In genomic region chr2:167510485-167510884, GRCm38 (mm10) we compare ENCODE assay signal across 10 mouse cellular contexts. TPM values are rescaled to one million over a fixed set of nuclear protein-coding genes. Genes with fewer than 3 reads are reported as not detected.
DNase-seq lines count a peak whose midpoint lies in the region; ATAC-seq and TF ChIP-seq lines count a peak whose summit lies in the region.
"Had no signal": no experiment of that assay in that cellular context is flagged by ENCODE, and none has a peak within 500 bp of the region (broad histone marks: within the 10 kb centered on the region; RNA-seq: fewer than 3 reads in every experiment).

No protein-coding gene starts in this region.

- ATAC-seq in G1E (ENCODE audit: extremely low read depth, insufficient number of reproducible peaks, low FRiP score, poor library complexity, severe bottlenecking): peak; percentile 86
- ATAC-seq in heart, embryonic 14.5 days (ENCODE audit: insufficient number of reproducible peaks, insufficient read depth, low FRiP score, low read depth): peak; percentile 41
- peak; percentile 88 for ATAC-seq in megakaryocyte progenitor cell, adult 5-6 weeks (replicated peaks; ENCODE audit: poor library complexity)
- no peak for ATAC-seq in kidney, embryonic 16.5 days (ENCODE audit: low FRiP score, low TSS enrichment)
- ATAC-seq in forebrain, embryonic 16.5 days: no peak
- no peak for ATAC-seq in hindbrain, embryonic 16.5 days

- H3K9me3 ChIP-seq in G1E (replicated peaks): no peaks in the 10 kb centered on the region
- H3K9me3 ChIP-seq in heart, embryonic 14.5 days (ENCODE audit: control insufficient read depth, low read length): no peaks in the 10 kb centered on the region
- no peaks in the 10 kb centered on the region for H3K9me3 ChIP-seq in kidney, embryonic 16.5 days (ENCODE audit: low read length)
- no peaks in the 10 kb centered on the region for H3K9me3 ChIP-seq in forebrain, embryonic 16.5 days (ENCODE audit: control insufficient read depth, low read length)
- no peaks in the 10 kb centered on the region for H3K9me3 ChIP-seq in hindbrain, embryonic 16.5 days (ENCODE audit: control insufficient read depth, low read length)

- H3K27ac ChIP-seq in heart, embryonic 14.5 days (replicated peaks in 1 of 2; ENCODE audit: control insufficient read depth in 1 of 2, insufficient read depth in 1 of 2, low read depth in 2 of 2, low read length in 2 of 2): peak overlapping the region; percentile 84 to 89
- H3K27ac ChIP-seq in kidney, embryonic 16.5 days (ENCODE audit: low read length): no peak overlapping the region
- H3K27ac ChIP-seq in forebrain, embryonic 16.5 days (ENCODE audit: low read length): no peak overlapping the region
- H3K27ac ChIP-seq in hindbrain, embryonic 16.5 days (ENCODE audit: low read depth, low read length): no peak overlapping the region

- TF ChIP-seq CTCF in G1E (IDR thresholded peaks at IDR 0.05; ENCODE audit: low read depth, low read length): no peak

- peaks cover 35% of the 10 kb centered on the region for H3K4me1 ChIP-seq in G1E (ENCODE audit: insufficient read depth, low read depth, low read length)
- peaks cover 9 to 29% of the 10 kb centered on the region in 2 experiments for H3K4me1 ChIP-seq in heart, embryonic 14.5 days (ENCODE audit: control insufficient read depth in 2 of 2, insufficient read depth in 2 of 2, low read length in 2 of 2)
- H3K4me1 ChIP-seq in kidney, embryonic 16.5 days (ENCODE audit: insufficient read depth, low read length): peaks cover 8% of the 10 kb centered on the region
- peaks cover 12% of the 10 kb centered on the region for H3K4me1 ChIP-seq in forebrain, embryonic 16.5 days (replicated peaks; ENCODE audit: control insufficient read depth, insufficient read depth, low read length)
- H3K4me1 ChIP-seq in hindbrain, embryonic 16.5 days (ENCODE audit: control insufficient read depth, insufficient read depth, low read depth, low read length): peaks cover 14% of the 10 kb centered on the region

- H3K9ac ChIP-seq in heart, embryonic 14.5 days (ENCODE audit: low read length): peak overlapping the region; percentile 54; the same call in 1 of the 2 replicates
- H3K9ac ChIP-seq in kidney, embryonic 16.5 days (replicated peaks; ENCODE audit: low read length): no peak overlapping the region
- H3K9ac ChIP-seq in forebrain, embryonic 16.5 days (replicated peaks; ENCODE audit: low read depth, low read length): no peak overlapping the region
- H3K9ac ChIP-seq in hindbrain, embryonic 16.5 days (ENCODE audit: low read depth, low read length): no peak overlapping the region

- intact Hi-C loops in heart, postnatal 25 days (cut with DNase I): no loop called here

- H3K4me3 ChIP-seq in G1E (ENCODE audit: low read depth, low read length): no peak overlapping the region
- H3K4me3 ChIP-seq in heart, embryonic 14.5 days (ENCODE audit: control insufficient read depth in 1 of 2, insufficient read depth in 1 of 2, low read depth in 1 of 2, low read length in 2 of 2): no peak overlapping the region
- no peak overlapping the region for H3K4me3 ChIP-seq in kidney, embryonic 16.5 days (ENCODE audit: low read length)
- no peak overlapping the region for H3K4me3 ChIP-seq in forebrain, embryonic 16.5 days (replicated peaks; ENCODE audit: low read length)
- no peak overlapping the region for H3K4me3 ChIP-seq in hindbrain, embryonic 16.5 days (ENCODE audit: low read length)

- H3K4me2 ChIP-seq in heart, embryonic 14.5 days (ENCODE audit: low read length): peak overlapping the region; percentile 45
- no peak overlapping the region for H3K4me2 ChIP-seq in kidney, embryonic 16.5 days (replicated peaks; ENCODE audit: low read depth, low read length)
- H3K4me2 ChIP-seq in forebrain, embryonic 16.5 days (ENCODE audit: low read length): no peak overlapping the region
- no peak overlapping the region for H3K4me2 ChIP-seq in hindbrain, embryonic 16.5 days (ENCODE audit: low read length)

- peaks cover 96% of the 10 kb centered on the region for H3K36me3 ChIP-seq in G1E (replicated peaks)
- H3K36me3 ChIP-seq in heart, embryonic 14.5 days (ENCODE audit: control insufficient read depth, insufficient read depth, low read length): peaks cover 90% of the 10 kb centered on the region
- peaks cover 78% of the 10 kb centered on the region for H3K36me3 ChIP-seq in kidney, embryonic 16.5 days (ENCODE audit: insufficient read depth, low read length)
- peaks cover 39% of the 10 kb centered on the region for H3K36me3 ChIP-seq in forebrain, embryonic 16.5 days (ENCODE audit: control insufficient read depth, insufficient read depth)
- H3K36me3 ChIP-seq in hindbrain, embryonic 16.5 days (ENCODE audit: control insufficient read depth, insufficient read depth, low read length): peaks cover 62% of the 10 kb centered on the region

- DNase-seq in heart, adult 18-20 months: peak; percentile 49 to 65
- DNase-seq in heart, postnatal 25 days (ENCODE audit: low spot score): no peak
- DNase-seq in G1E (ENCODE audit: low spot score): no peak

- 20% methylated on average over 3 of the region's 3 CpGs for WGBS in heart, embryonic 14.5 days
- WGBS in kidney, embryonic 16.5 days: 78% methylated on average over 3 of the region's 3 CpGs
- 85% methylated on average over 3 of the region's 3 CpGs for WGBS in forebrain, embryonic 16.5 days
- WGBS in hindbrain, embryonic 16.5 days: 88% methylated on average over 3 of the region's 3 CpGs

- H3K27me3 ChIP-seq in G1E (ENCODE audit: insufficient read depth, low read length): no peaks in the 10 kb centered on the region
- no peaks in the 10 kb centered on the region for H3K27me3 ChIP-seq in heart, embryonic 14.5 days (ENCODE audit: control insufficient read depth, insufficient read depth, low read length)
- no peaks in the 10 kb centered on the region for H3K27me3 ChIP-seq in kidney, embryonic 16.5 days (ENCODE audit: insufficient read depth, low read length)
- H3K27me3 ChIP-seq in forebrain, embryonic 16.5 days (replicated peaks; ENCODE audit: control insufficient read depth, insufficient read depth, low read length): no peaks in the 10 kb centered on the region
- no peaks in the 10 kb centered on the region for H3K27me3 ChIP-seq in hindbrain, embryonic 16.5 days (replicated peaks; ENCODE audit: control insufficient read depth, insufficient read depth, low read length)
- H3K27me3 ChIP-seq: CH12.LX had no signal

RNA-seq across cellular contexts. Expression of gene Spata2, which starts 17.8 kb away (rescaled TPM):
- 10 to 100 TPM; 13.1 to 16.4 TPM for total RNA-seq in heart, adult 18-20 months (2021)
- 10 to 100 TPM; 15.1 to 17.8 TPM for total RNA-seq in heart, postnatal 25 days (2021)
- total RNA-seq in G1E (2014; fragmentation: Nextera tagmentation) (11.6 and 16.2 TPM in 2 replicates), G1E (2017) (6.7 and 7.6 TPM in 2 replicates)
- 26.5 and 27.9 TPM in 2 replicates for polyA plus RNA-seq in G1E (2012)
- 11.7 and 11.9 TPM in 2 replicates for polyA plus RNA-seq in heart, embryonic 14.5 days (2014; fragmentation: Nextera tagmentation; extraction: Ambion mirVana)
- total RNA-seq in megakaryocyte progenitor cell, adult 5-6 weeks (2015): 10.5 and 11.8 TPM in 2 replicates
- 7.4 and 7.7 TPM in 2 replicates for total RNA-seq in megakaryocyte progenitor cell, adult 5-6 weeks (2017)
- 18.3 and 21.2 TPM in 2 replicates for polyA plus RNA-seq in kidney, embryonic 16.5 days (2015; fragmentation: Nextera tagmentation; extraction: Ambion mirVana)
- polyA plus RNA-seq in forebrain, embryonic 16.5 days (2015; fragmentation: Nextera tagmentation; extraction: Ambion mirVana): 34.8 and 37.6 TPM in 2 replicates
- 30.5 and 33.6 TPM in 2 replicates for polyA plus RNA-seq in hindbrain, embryonic 16.5 days (2015; fragmentation: Nextera tagmentation; extraction: Ambion mirVana)

RNA-seq across cellular contexts. Expression of gene Rnf114, which starts 18.0 kb away (rescaled TPM):
- 10 to 100 TPM; 72.0 to 72.3 TPM for total RNA-seq in heart, adult 18-20 months (2021)
- 10 to 100 TPM; 57.2 to 61.3 TPM for total RNA-seq in heart, postnatal 25 days (2021)
- total RNA-seq in G1E (2014; fragmentation: Nextera tagmentation) (41.5 and 48.2 TPM in 2 replicates), G1E (2017) (32.1 and 37.8 TPM in 2 replicates)
- 16.8 and 18.4 TPM in 2 replicates for polyA plus RNA-seq in G1E (2012)
- 67.1 and 68.5 TPM in 2 replicates for polyA plus RNA-seq in heart, embryonic 14.5 days (2014; fragmentation: Nextera tagmentation; extraction: Ambion mirVana)
- 31.5 and 39.0 TPM in 2 replicates for total RNA-seq in megakaryocyte progenitor cell, adult 5-6 weeks (2015)
- 18.7 and 18.9 TPM in 2 replicates for total RNA-seq in megakaryocyte progenitor cell, adult 5-6 weeks (2017)
- polyA plus RNA-seq in kidney, embryonic 16.5 days (2015; fragmentation: Nextera tagmentation; extraction: Ambion mirVana): 104 and 108 TPM in 2 replicates
- polyA plus RNA-seq in forebrain, embryonic 16.5 days (2015; fragmentation: Nextera tagmentation; extraction: Ambion mirVana): 133 and 140 TPM in 2 replicates
- polyA plus RNA-seq in hindbrain, embryonic 16.5 days (2015; fragmentation: Nextera tagmentation; extraction: Ambion mirVana): 112 and 115 TPM in 2 replicates

RNA-seq across cellular contexts. Expression of gene Snai1, which starts 27.5 kb away (rescaled TPM):
- 1 to 10 TPM; 1.2 to 2.1 TPM for total RNA-seq in heart, adult 18-20 months (2021)
- 1 to 10 TPM; 2.0 to 2.8 TPM for total RNA-seq in heart, postnatal 25 days (2021)
- total RNA-seq in G1E (2014; fragmentation: Nextera tagmentation) (not detected in 2 replicates), G1E (2017) (not detected in 2 replicates)
- polyA plus RNA-seq in G1E (2012): not detected in 2 replicates
- 11.8 and 12.5 TPM in 2 replicates for polyA plus RNA-seq in heart, embryonic 14.5 days (2014; fragmentation: Nextera tagmentation; extraction: Ambion mirVana)
- total RNA-seq in megakaryocyte progenitor cell, adult 5-6 weeks (2015): not detected in 2 replicates
- 0.33 and 0.44 TPM in 2 replicates for total RNA-seq in megakaryocyte progenitor cell, adult 5-6 weeks (2017)
- polyA plus RNA-seq in kidney, embryonic 16.5 days (2015; fragmentation: Nextera tagmentation; extraction: Ambion mirVana): 40.8 and 49.3 TPM in 2 replicates
- polyA plus RNA-seq in forebrain, embryonic 16.5 days (2015; fragmentation: Nextera tagmentation; extraction: Ambion mirVana): 4.3 and 4.4 TPM in 2 replicates
- 4.5 and 8.4 TPM in 2 replicates for polyA plus RNA-seq in hindbrain, embryonic 16.5 days (2015; fragmentation: Nextera tagmentation; extraction: Ambion mirVana)
- total RNA-seq: monocyte, adult 5-6 weeks had no signal

Comparison
In these comparisons a context has a peak if more than half of its experiments do, and no peak if none do; other contexts are left out.
1. DNase-seq: peak in heart, adult 18-20 months (2 of 2); none in heart, postnatal 25 days (single experiment) and G1E (single experiment).
2. ATAC-seq: peak in G1E (single experiment), heart, embryonic 14.5 days (single experiment) and megakaryocyte progenitor cell, adult 5-6 weeks (single experiment); none in kidney, embryonic 16.5 days (single experiment), forebrain, embryonic 16.5 days (single experiment) and hindbrain, embryonic 16.5 days (single experiment).
3. H3K27ac ChIP-seq: peak in heart, embryonic 14.5 days (2 of 2); none in kidney, embryonic 16.5 days (single experiment), forebrain, embryonic 16.5 days (single experiment) and hindbrain, embryonic 16.5 days (single experiment).